Mouse (Mus musculus) brain, embryonic 14.5 days (tissue): ENCODE results near the gene Wwc2.

Source experiments
- CTCF ChIP-seq: fragments of 200-500 bp; IDR thresholded peaks from 2 replicates; pipeline ENCODE4 v1.5.1; 2012; ENCODE audit warnings: inconsistent platforms, mild to moderate bottlenecking, moderate library complexity, borderline replicate concordance; ENCODE audit not compliant: insufficient read depth, insufficient read length; ENCODE audit errors: extremely low read depth
- POLR2A ChIP-seq: fragments of 200-500 bp; IDR thresholded peaks from 2 replicates; pipeline ENCODE4 v1.6.1; 2012; ENCODE audit warnings: mild to moderate bottlenecking, inconsistent platforms, borderline replicate concordance; ENCODE audit not compliant: poor library complexity, insufficient read depth, insufficient read length, severe bottlenecking; ENCODE audit errors: extremely low read depth

DNA sequence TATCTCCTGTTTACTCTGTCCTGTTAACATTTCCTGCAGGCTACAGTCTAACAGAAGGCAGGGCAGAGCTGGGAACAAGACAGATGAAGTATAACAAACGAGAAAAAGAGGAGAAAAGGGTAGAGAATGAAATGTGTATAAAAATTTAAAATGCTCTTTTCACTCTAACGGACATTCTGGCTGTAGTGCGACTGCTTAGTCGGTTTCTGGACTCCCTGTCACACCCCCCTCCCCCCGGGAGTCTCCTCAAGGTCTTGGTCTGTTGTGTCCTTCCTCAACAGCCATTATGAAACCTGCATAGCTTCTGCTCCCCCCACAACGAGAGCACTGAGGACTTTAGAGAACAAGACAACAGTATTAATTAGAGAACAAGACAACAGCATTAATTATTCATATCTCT, 158.1 kb downstream of the Wwc2 start:
- TF ChIP-seq POLR2A: no peak
- TF ChIP-seq CTCF: no peak
